Mouse (Mus musculus) liver, adult 2 months (tissue): ENCODE measurements around the gene Gpn2.

ENCODE experiments used
- CTCF ChIP-seq: fragments of 200-500 bp; IDR thresholded peaks from 2 replicates; pipeline ENCODE4 v1.5.1; 2011; ENCODE audit warnings: low read depth, low read length, control low read depth
- POLR2A ChIP-seq: fragments of 200-500 bp; IDR thresholded peaks from 2 replicates; pipeline ENCODE4 v1.6.1; 2011; ENCODE audit warnings: low read length, control low read depth; ENCODE audit not compliant: insufficient read depth; ENCODE audit errors: extremely low read depth

DNA sequence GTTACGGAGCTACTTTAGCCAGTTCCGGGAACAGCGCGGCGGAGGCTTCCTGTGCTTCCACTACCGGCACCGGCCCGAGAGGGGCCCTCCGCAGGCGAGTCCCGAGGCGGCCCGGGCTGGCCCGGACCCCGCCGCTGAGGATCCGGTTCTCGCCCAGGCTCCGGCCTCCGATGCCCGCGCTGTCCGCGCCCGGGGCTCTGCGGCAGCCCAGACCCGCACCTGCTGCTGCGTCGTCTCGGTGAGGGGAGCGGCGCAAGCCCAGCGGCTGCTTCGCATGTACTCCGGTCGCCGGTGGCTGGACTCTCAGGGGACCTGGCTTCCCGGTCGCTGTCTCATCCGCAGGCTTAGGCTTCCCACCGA is 9.3 kb upstream of the Gpn2 start:
- TF ChIP-seq POLR2A (no peak), CTCF (no peak)
